Mouse (Mus musculus): ENCODE results near the gene Gm21976. TPM values are rescaled to one million over a fixed set of nuclear protein-coding genes. Genes with fewer than 3 reads are reported as not detected.

Gm21976 gene
- polyA plus RNA-seq, 1 experiment from 2014 or later: not detected

- H3K9me3 ChIP-seq (ENCODE audit: control insufficient read depth, low read length): no peaks in the 10 kb centered on the region
- DNase-seq (ENCODE audit: low spot score): no peak
- peak overlapping the region; percentile 98 for H3K9ac ChIP-seq (ENCODE audit: low read depth, low read length)
- H3K4me2 ChIP-seq (ENCODE audit: low read depth, low read length): peak overlapping the region; percentile 80
- peak overlapping the region; percentile 92 for H3K27ac ChIP-seq (replicated peaks; ENCODE audit: low read depth, low read length)
- ATAC-seq (ENCODE audit: low read depth): no peak
- H3K36me3 ChIP-seq (ENCODE audit: control insufficient read depth, insufficient read depth, low read length): peaks cover 27% of the 10 kb centered on the region
- 3% methylated on average over 16 of the region's 16 CpGs for WGBS
- peak overlapping the region; percentile 99 for H3K4me3 ChIP-seq (ENCODE audit: low read depth, low read length)
- no peaks in the 10 kb centered on the region for H3K27me3 ChIP-seq (replicated peaks; ENCODE audit: control insufficient read depth, insufficient read depth, low read length)
- peaks cover 11% of the 10 kb centered on the region for H3K4me1 ChIP-seq (ENCODE audit: control insufficient read depth, insufficient read depth, low read length)
These were observed 37.6 kb downstream of the Gm21976 start for GRCm38 (mm10) chr13:98317246-98317677.

DNA sequence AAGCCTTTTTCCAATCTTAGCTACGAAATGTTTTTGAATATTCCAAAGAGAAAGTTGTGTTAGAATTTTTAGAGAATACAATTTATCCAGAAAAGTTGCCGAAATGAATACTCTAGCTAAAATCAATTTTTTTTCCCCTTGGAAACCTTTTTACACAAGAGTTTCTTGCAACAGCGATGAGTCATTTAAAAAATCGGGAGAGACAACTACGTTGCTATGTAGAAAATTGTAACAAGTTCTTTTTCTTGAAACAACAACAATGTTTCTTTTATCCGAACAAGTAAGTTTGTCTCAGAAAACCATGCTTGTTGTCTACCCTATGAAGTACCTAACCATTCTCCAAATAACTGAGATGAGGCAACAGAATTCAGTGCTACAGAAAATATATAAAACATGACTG, 38.2 kb downstream of the Gm21976 start:
- Histone ChIP-seq H3K4me2 (ENCODE audit: low read depth, low read length) (peak overlapping the region; percentile 80), H3K9ac (ENCODE audit: low read depth, low read length) (no peak overlapping the region), H3K9me3 (ENCODE audit: control insufficient read depth, low read length) (no peaks in the 10 kb centered on the region), H3K4me1 (ENCODE audit: control insufficient read depth, insufficient read depth, low read length) (peaks cover 11% of the 10 kb centered on the region), H3K36me3 (ENCODE audit: control insufficient read depth, insufficient read depth, low read length) (peaks cover 21% of the 10 kb centered on the region), H3K27ac (replicated peaks; ENCODE audit: low read depth, low read length) (no peak overlapping the region), H3K4me3 (ENCODE audit: low read depth, low read length) (peak overlapping the region; percentile 99), H3K27me3 (replicated peaks; ENCODE audit: control insufficient read depth, insufficient read depth, low read length) (no peaks in the 10 kb centered on the region)
- ATAC-seq (ENCODE audit: low read depth): no peak
- DNase-seq (ENCODE audit: low spot score): no peak
- 85% methylated on average over 6 of the region's 6 CpGs for WGBS

- Histone ChIP-seq H3K4me3 (ENCODE audit: low read depth, low read length) (no peak overlapping the region), H3K9me3 (ENCODE audit: control insufficient read depth, low read length) (no peaks in the 10 kb centered on the region), H3K36me3 (ENCODE audit: control insufficient read depth, insufficient read depth, low read length) (no peaks in the 10 kb centered on the region), H3K27ac (replicated peaks; ENCODE audit: low read depth, low read length) (no peak overlapping the region), H3K27me3 (replicated peaks; ENCODE audit: control insufficient read depth, insufficient read depth, low read length) (no peaks in the 10 kb centered on the region), H3K9ac (ENCODE audit: low read depth, low read length) (no peak overlapping the region), H3K4me1 (ENCODE audit: control insufficient read depth, insufficient read depth, low read length) (no peaks in the 10 kb centered on the region), H3K4me2 (ENCODE audit: low read depth, low read length) (no peak overlapping the region)
- ATAC-seq (ENCODE audit: low read depth) (no peak), DNase-seq (ENCODE audit: low spot score) (peak; percentile 49)
- 37% methylated on average over 11 of the region's 11 CpGs for WGBS
These were observed 45.3 kb downstream of the Gm21976 start for GRCm38 (mm10) chr13:98325034-98325433.

- 57% methylated on average over 2 of the region's 2 CpGs for WGBS
- H3K4me1 ChIP-seq (ENCODE audit: control insufficient read depth, insufficient read depth, low read length): no peaks in the 10 kb centered on the region
- H3K9ac ChIP-seq (ENCODE audit: low read depth, low read length): no peak overlapping the region
- no peak overlapping the region for H3K4me3 ChIP-seq (ENCODE audit: low read depth, low read length)
- ATAC-seq (ENCODE audit: low read depth) (no peak), DNase-seq (ENCODE audit: low spot score) (no peak)
- H3K36me3 ChIP-seq (ENCODE audit: control insufficient read depth, insufficient read depth, low read length): no peaks in the 10 kb centered on the region
- no peak overlapping the region for H3K4me2 ChIP-seq (ENCODE audit: low read depth, low read length)
- H3K27me3 ChIP-seq (replicated peaks; ENCODE audit: control insufficient read depth, insufficient read depth, low read length): no peaks in the 10 kb centered on the region
- no peaks in the 10 kb centered on the region for H3K9me3 ChIP-seq (ENCODE audit: control insufficient read depth, low read length)
- H3K27ac ChIP-seq (replicated peaks; ENCODE audit: low read depth, low read length): no peak overlapping the region
These were observed 52.4 kb downstream of the Gm21976 start for GRCm38 (mm10) chr13:98332106-98332505.

DNA sequence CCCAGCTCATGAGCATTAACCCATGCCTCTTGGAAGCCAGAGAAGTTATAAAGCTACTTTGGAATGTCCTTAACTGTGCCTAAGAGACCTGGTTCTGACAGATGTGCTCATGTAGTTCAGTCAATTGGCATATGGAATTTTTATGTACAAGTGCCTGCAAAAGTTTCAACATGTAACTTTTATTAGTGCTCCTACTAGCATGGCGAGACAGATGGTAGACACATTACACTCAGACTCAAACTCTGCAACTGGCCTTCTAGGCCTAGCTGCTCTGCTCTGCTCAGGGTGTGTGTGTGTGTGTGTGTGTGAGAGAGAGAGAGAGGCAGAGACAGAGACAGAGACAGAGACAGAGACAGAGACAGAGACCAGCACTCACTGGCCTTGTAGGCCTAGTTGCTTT, 56.5 kb downstream of the Gm21976 start:
- Histone ChIP-seq H3K4me3 (ENCODE audit: low read depth, low read length) (no peak overlapping the region), H3K4me1 (ENCODE audit: control insufficient read depth, insufficient read depth, low read length) (no peaks in the 10 kb centered on the region), H3K9ac (ENCODE audit: low read depth, low read length) (no peak overlapping the region), H3K4me2 (ENCODE audit: low read depth, low read length) (no peak overlapping the region), H3K27me3 (replicated peaks; ENCODE audit: control insufficient read depth, insufficient read depth, low read length) (no peaks in the 10 kb centered on the region), H3K9me3 (ENCODE audit: control insufficient read depth, low read length) (no peaks in the 10 kb centered on the region), H3K36me3 (ENCODE audit: control insufficient read depth, insufficient read depth, low read length) (no peaks in the 10 kb centered on the region), H3K27ac (replicated peaks; ENCODE audit: low read depth, low read length) (no peak overlapping the region)
- ATAC-seq (ENCODE audit: low read depth) (no peak), DNase-seq (ENCODE audit: low spot score) (no peak)
- WGBS: 58% methylated on average over 1 of the region's 1 CpGs

GRCm38 (mm10) chr13:98340506-98340905, 60.8 kb downstream of the Gm21976 start:
- no peak overlapping the region for H3K4me3 ChIP-seq (ENCODE audit: low read depth, low read length)
- H3K27ac ChIP-seq (replicated peaks; ENCODE audit: low read depth, low read length): no peak overlapping the region
- H3K9ac ChIP-seq (ENCODE audit: low read depth, low read length): no peak overlapping the region
- H3K36me3 ChIP-seq (ENCODE audit: control insufficient read depth, insufficient read depth, low read length): no peaks in the 10 kb centered on the region
- H3K4me1 ChIP-seq (ENCODE audit: control insufficient read depth, insufficient read depth, low read length): no peaks in the 10 kb centered on the region
- H3K27me3 ChIP-seq (replicated peaks; ENCODE audit: control insufficient read depth, insufficient read depth, low read length): 0 out of 2 replicates have a peak, but pooled peaks cover 2% of the 10 kb centered on the region
- 69% methylated on average over 5 of the region's 5 CpGs for WGBS
- no peaks in the 10 kb centered on the region for H3K9me3 ChIP-seq (ENCODE audit: control insufficient read depth, low read length)
- no peak for DNase-seq (ENCODE audit: low spot score)
- no peak overlapping the region for H3K4me2 ChIP-seq (ENCODE audit: low read depth, low read length)
- ATAC-seq (ENCODE audit: low read depth): no peak

- Histone ChIP-seq H3K27ac (replicated peaks; ENCODE audit: low read depth, low read length) (no peak overlapping the region), H3K27me3 (replicated peaks; ENCODE audit: control insufficient read depth, insufficient read depth, low read length) (peaks cover 50% of the 10 kb centered on the region), H3K4me3 (ENCODE audit: low read depth, low read length) (no peak overlapping the region), H3K4me1 (ENCODE audit: control insufficient read depth, insufficient read depth, low read length) (peaks cover 4% of the 10 kb centered on the region; the same call in 1 of the 2 replicates), H3K4me2 (ENCODE audit: low read depth, low read length) (no peak overlapping the region), H3K9me3 (ENCODE audit: control insufficient read depth, low read length) (no peaks in the 10 kb centered on the region), H3K36me3 (ENCODE audit: control insufficient read depth, insufficient read depth, low read length) (no peaks in the 10 kb centered on the region), H3K9ac (ENCODE audit: low read depth, low read length) (no peak overlapping the region)
- no peak for DNase-seq (ENCODE audit: low spot score)
- no peak for ATAC-seq (ENCODE audit: low read depth)
- WGBS: 61% methylated on average over 4 of the region's 4 CpGs
These were observed 69.8 kb downstream of the Gm21976 start for GRCm38 (mm10) chr13:98349491-98349890.

DNA sequence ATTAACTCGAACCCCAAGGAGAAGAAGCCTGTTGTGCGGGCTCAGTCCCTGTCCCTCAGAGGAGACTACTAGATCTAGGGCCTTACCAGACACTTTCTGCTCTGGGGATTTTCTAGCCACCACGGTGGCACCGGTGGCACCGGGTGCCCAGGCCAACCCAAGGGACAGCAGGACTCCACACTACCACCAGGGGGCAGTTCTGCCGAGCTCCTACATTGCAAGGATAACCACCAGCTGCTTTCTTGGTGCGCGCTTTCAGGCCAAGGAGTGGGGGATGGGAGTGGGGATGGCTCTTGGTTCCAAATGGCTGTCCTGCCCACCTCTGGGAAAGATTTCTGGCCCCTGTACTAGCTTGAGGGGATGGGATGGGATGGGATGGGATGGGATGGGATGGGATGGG, 71.8 kb downstream of the Gm21976 start:
- H3K9me3 ChIP-seq (ENCODE audit: control insufficient read depth, low read length): no peaks in the 10 kb centered on the region
- no peak for ATAC-seq (ENCODE audit: low read depth)
- H3K4me3 ChIP-seq (ENCODE audit: low read depth, low read length): no peak overlapping the region
- H3K36me3 ChIP-seq (ENCODE audit: control insufficient read depth, insufficient read depth, low read length): no peaks in the 10 kb centered on the region
- peaks cover 60% of the 10 kb centered on the region for H3K27me3 ChIP-seq (replicated peaks; ENCODE audit: control insufficient read depth, insufficient read depth, low read length)
- 10% methylated on average over 8 of the region's 8 CpGs for WGBS
- no peak overlapping the region for H3K4me2 ChIP-seq (ENCODE audit: low read depth, low read length)
- no peak overlapping the region for H3K27ac ChIP-seq (replicated peaks; ENCODE audit: low read depth, low read length)
- DNase-seq (ENCODE audit: low spot score): no peak
- H3K4me1 ChIP-seq (ENCODE audit: control insufficient read depth, insufficient read depth, low read length): peaks cover 4% of the 10 kb centered on the region; the same call in 1 of the 2 replicates
- H3K9ac ChIP-seq (ENCODE audit: low read depth, low read length): no peak overlapping the region

- WGBS: 14% methylated on average over 14 of the region's 14 CpGs
- Histone ChIP-seq H3K9ac (ENCODE audit: low read depth, low read length) (no peak overlapping the region), H3K36me3 (ENCODE audit: control insufficient read depth, insufficient read depth, low read length) (no peaks in the 10 kb centered on the region), H3K9me3 (ENCODE audit: control insufficient read depth, low read length) (no peaks in the 10 kb centered on the region), H3K4me2 (ENCODE audit: low read depth, low read length) (no peak overlapping the region), H3K4me3 (ENCODE audit: low read depth, low read length) (no peak overlapping the region), H3K27me3 (replicated peaks; ENCODE audit: control insufficient read depth, insufficient read depth, low read length) (peaks cover 60% of the 10 kb centered on the region), H3K4me1 (ENCODE audit: control insufficient read depth, insufficient read depth, low read length) (peaks cover 4% of the 10 kb centered on the region; the same call in 1 of the 2 replicates), H3K27ac (replicated peaks; ENCODE audit: low read depth, low read length) (no peak overlapping the region)
- no peak for ATAC-seq (ENCODE audit: low read depth)
- DNase-seq (ENCODE audit: low spot score): no peak
These were observed 72.8 kb downstream of the Gm21976 start for GRCm38 (mm10) chr13:98352381-98352975.

All from embryonic facial prominence, embryonic 14.5 days (tissue).